Mouse (Mus musculus): ENCODE results near the gene Atp6v1a.

Gene Atp6v1a

GRCm38 (mm10) chr16:44061341-44061740, 78.2 kb downstream of the Atp6v1a start:
- no peak for DNase-seq (ENCODE audit: extremely low spot score)

- no peak for DNase-seq (ENCODE audit: extremely low spot score)
Observed at GRCm38 (mm10) chr16:44060604-44061286, 78.8 kb downstream of the Atp6v1a start.

- DNase-seq (ENCODE audit: extremely low spot score) = peak; percentile 61
Observed at GRCm38 (mm10) chr16:44058745-44059144, 80.8 kb downstream of the Atp6v1a start.

GRCm38 (mm10) chr16:44055766-44056165, 83.7 kb downstream of the Atp6v1a start:
- DNase-seq (ENCODE audit: extremely low spot score) = peak; percentile 16

- no peak for DNase-seq (ENCODE audit: extremely low spot score)
Observed at GRCm38 (mm10) chr16:44053265-44053664, 86.2 kb downstream of the Atp6v1a start.

- DNase-seq (ENCODE audit: extremely low spot score) = no peak
Observed at GRCm38 (mm10) chr16:44052390-44052789, 87.1 kb downstream of the Atp6v1a start.

GRCm38 (mm10) chr16:44050139-44050538, 89.4 kb downstream of the Atp6v1a start:
- DNase-seq (ENCODE audit: extremely low spot score) = no peak

- DNase-seq (ENCODE audit: extremely low spot score) = no peak
Observed at GRCm38 (mm10) chr16:44039112-44039511, 100.4 kb downstream of the Atp6v1a start.
